Mouse (Mus musculus): ENCODE measurements around the gene Npnt. TPM values are rescaled to one million over a fixed set of nuclear protein-coding genes. Genes with fewer than 3 reads are reported as not detected.
A peak's percentile ranks its signal among the peaks of the same experiment; 100 is the strongest.

The Npnt gene
- total RNA-seq, 1 experiment from 2014 or later, result 0.40 TPM

DNA sequence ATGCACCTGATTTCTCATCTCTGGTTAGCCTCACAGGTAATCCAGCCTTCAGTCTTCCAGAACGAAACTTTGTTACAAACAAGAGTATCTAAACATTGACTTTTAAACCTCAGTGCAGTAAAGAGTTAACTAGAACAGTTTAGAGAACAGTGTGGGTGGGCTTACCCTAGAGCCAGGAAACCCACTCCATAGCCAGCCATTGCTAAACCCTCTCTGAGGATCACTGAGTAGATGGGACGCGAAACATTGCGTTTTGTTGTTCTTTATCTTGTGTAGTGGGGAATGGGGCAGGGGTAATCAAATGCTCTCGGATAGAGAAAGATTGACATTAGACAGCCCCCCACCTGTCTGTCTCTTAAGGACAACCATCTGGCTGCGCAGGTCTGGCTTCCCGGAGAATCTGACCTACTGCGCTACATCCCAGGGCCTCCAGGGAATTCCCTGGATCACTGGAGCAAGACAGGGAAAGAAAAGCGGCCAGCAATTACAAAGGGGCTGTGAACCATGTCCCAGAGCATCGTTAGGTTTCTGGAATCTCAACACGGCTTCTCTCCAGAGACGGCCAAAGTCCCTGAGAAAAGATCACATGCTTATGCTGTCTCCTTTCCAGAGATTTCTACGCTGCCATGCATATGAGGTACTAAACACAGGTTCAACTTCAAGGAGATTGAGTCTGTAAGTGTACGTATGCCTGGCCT, 73.9 kb downstream of the Npnt start:
- no peak for ATAC-seq (replicated peaks in 1 of 2; ENCODE audit: insufficient read depth in 1 of 2, low FRiP score in 2 of 2, low TSS enrichment in 1 of 2, low read depth in 1 of 2, poor library complexity in 2 of 2, severe bottlenecking in 2 of 2)

- no peak for ATAC-seq (replicated peaks in 1 of 2; ENCODE audit: insufficient read depth in 1 of 2, low FRiP score in 2 of 2, low TSS enrichment in 1 of 2, low read depth in 1 of 2, poor library complexity in 2 of 2, severe bottlenecking in 2 of 2)
Observed at GRCm38 (mm10) chr3:132873251-132873650, 76.8 kb downstream of the Npnt start.

GRCm38 (mm10) chr3:132871318-132871904, 78.7 kb downstream of the Npnt start:
- peak; percentile 79 to 83 for ATAC-seq (replicated peaks in 1 of 2; ENCODE audit: insufficient read depth in 1 of 2, low FRiP score in 2 of 2, low TSS enrichment in 1 of 2, low read depth in 1 of 2, poor library complexity in 2 of 2, severe bottlenecking in 2 of 2)

- no peak for ATAC-seq (replicated peaks in 1 of 2; ENCODE audit: insufficient read depth in 1 of 2, low FRiP score in 2 of 2, low TSS enrichment in 1 of 2, low read depth in 1 of 2, poor library complexity in 2 of 2, severe bottlenecking in 2 of 2)
Observed at GRCm38 (mm10) chr3:132870079-132870478, 80.0 kb downstream of the Npnt start.

DNA sequence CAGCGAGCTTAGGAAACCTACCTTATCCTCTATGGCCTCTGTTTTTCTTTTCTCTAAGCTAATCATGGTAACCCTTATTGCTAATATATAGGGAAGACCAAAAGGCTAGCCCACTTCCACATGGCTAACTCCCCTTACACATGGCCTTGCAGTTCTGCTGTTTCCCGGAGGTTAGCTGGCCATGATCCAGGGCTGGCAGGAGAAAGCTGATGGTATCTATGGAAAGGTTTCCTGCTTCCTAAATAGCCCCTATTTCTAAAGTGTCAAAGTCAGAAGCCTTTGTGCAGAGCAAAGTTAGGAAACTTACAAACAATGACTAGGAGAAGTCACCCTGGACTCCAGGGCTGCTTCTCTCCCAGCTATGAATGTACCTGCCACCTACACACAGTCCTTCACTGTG, 81.3 kb downstream of the Npnt start:
- ATAC-seq (replicated peaks in 1 of 2; ENCODE audit: insufficient read depth in 1 of 2, low FRiP score in 2 of 2, low TSS enrichment in 1 of 2, low read depth in 1 of 2, poor library complexity in 2 of 2, severe bottlenecking in 2 of 2), result no peak

DNA sequence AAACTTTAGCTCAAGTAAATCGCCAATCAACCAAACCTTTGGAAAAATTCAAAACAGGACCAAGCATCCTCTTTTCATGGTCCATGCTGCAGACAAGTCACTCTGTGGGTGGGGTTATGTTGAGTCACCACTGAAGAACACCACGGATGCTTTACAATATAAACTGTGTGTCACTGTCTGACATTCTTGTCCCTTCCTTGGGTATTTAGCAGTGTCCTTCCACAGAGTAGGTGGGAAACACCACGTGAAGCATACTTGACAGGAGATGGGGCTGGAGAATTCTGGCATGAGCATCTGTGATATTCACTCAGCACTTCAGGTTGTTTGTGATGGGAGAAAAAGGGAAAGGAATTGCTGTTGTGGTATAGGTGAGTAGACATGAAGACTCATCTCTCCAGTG, 83.1 kb downstream of the Npnt start:
- ATAC-seq (replicated peaks in 1 of 2; ENCODE audit: insufficient read depth in 1 of 2, low FRiP score in 2 of 2, low TSS enrichment in 1 of 2, low read depth in 1 of 2, poor library complexity in 2 of 2, severe bottlenecking in 2 of 2), result no peak

GRCm38 (mm10) chr3:132865596-132865995, 84.5 kb downstream of the Npnt start:
- ATAC-seq (replicated peaks in 1 of 2; ENCODE audit: insufficient read depth in 1 of 2, low FRiP score in 2 of 2, low TSS enrichment in 1 of 2, low read depth in 1 of 2, poor library complexity in 2 of 2, severe bottlenecking in 2 of 2), result no peak

- peak in 1 of 2 experiments; percentile 24; a peak in 1 of 4 replicates for ATAC-seq (replicated peaks in 1 of 2; ENCODE audit: insufficient read depth in 1 of 2, low FRiP score in 2 of 2, low TSS enrichment in 1 of 2, low read depth in 1 of 2, poor library complexity in 2 of 2, severe bottlenecking in 2 of 2)
Observed at GRCm38 (mm10) chr3:132864986-132865385, 85.1 kb downstream of the Npnt start.

DNA sequence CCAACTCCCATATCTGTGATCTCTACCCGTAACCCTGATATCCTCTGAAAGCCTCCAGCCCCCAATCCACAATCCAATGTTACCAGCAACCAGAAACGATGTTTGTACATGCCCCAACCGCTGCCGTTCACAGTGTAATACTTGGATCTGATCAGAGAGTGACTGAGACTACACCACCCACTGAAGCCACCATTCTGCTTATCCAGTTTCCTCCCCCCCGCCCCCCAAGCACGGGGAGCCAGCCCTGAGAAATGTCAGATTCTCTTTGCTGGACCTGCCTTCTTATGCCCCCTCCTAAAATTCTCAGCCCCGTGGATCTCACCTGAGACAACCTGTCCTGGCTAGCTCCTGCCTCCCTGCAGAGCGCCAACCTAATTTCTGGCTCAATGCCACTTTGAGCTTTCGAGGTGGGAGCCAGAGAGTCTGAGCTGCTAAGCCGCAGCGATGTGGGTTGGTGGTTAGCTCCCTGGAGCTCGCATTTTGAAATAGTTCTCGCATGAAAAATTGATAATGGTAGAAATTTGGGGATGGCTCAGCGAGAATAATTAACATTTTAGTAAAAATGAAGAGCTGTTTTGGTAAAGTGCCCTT, 85.7 kb downstream of the Npnt start:
- no peak for ATAC-seq (replicated peaks in 1 of 2; ENCODE audit: insufficient read depth in 1 of 2, low FRiP score in 2 of 2, low TSS enrichment in 1 of 2, low read depth in 1 of 2, poor library complexity in 2 of 2, severe bottlenecking in 2 of 2)

- ATAC-seq (replicated peaks in 1 of 2; ENCODE audit: insufficient read depth in 1 of 2, low FRiP score in 2 of 2, low TSS enrichment in 1 of 2, low read depth in 1 of 2, poor library complexity in 2 of 2, severe bottlenecking in 2 of 2), result no peak; a peak in 1 of 4 replicates
Observed at GRCm38 (mm10) chr3:132863843-132864242, 86.2 kb downstream of the Npnt start.

GRCm38 (mm10) chr3:132860796-132861195, 89.3 kb downstream of the Npnt start:
- ATAC-seq (replicated peaks in 1 of 2; ENCODE audit: insufficient read depth in 1 of 2, low FRiP score in 2 of 2, low TSS enrichment in 1 of 2, low read depth in 1 of 2, poor library complexity in 2 of 2, severe bottlenecking in 2 of 2), result no peak

GRCm38 (mm10) chr3:132859573-132859972, 90.5 kb downstream of the Npnt start:
- no peak for ATAC-seq (replicated peaks in 1 of 2; ENCODE audit: insufficient read depth in 1 of 2, low FRiP score in 2 of 2, low TSS enrichment in 1 of 2, low read depth in 1 of 2, poor library complexity in 2 of 2, severe bottlenecking in 2 of 2)

- ATAC-seq (replicated peaks in 1 of 2; ENCODE audit: insufficient read depth in 1 of 2, low FRiP score in 2 of 2, low TSS enrichment in 1 of 2, low read depth in 1 of 2, poor library complexity in 2 of 2, severe bottlenecking in 2 of 2), result peak; percentile 27 to 40
Observed at GRCm38 (mm10) chr3:132858849-132859248, 91.2 kb downstream of the Npnt start.

DNA sequence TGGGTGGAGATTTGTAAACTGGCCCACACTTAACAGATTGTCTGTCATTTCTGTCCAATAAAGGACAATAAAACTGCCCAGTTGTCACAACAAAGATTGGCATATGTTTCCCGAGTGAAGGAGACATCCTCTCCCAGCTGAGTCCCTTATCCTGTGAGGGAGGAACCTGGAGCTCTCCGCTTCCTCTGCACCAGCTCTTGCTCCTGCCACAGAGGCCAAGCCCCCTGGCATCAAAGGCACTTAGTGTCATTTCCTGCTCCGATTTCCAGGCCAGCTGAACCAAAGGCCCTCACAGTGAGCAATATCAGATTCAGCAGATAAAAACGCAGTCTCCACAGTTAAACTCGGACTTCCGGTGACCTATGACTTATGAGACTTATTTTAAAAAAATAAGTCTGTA, 93.4 kb downstream of the Npnt start:
- ATAC-seq (replicated peaks in 1 of 2; ENCODE audit: insufficient read depth in 1 of 2, low FRiP score in 2 of 2, low TSS enrichment in 1 of 2, low read depth in 1 of 2, poor library complexity in 2 of 2, severe bottlenecking in 2 of 2), result peak in 1 of 2 experiments; percentile 33; a peak in 1 of 4 replicates

DNA sequence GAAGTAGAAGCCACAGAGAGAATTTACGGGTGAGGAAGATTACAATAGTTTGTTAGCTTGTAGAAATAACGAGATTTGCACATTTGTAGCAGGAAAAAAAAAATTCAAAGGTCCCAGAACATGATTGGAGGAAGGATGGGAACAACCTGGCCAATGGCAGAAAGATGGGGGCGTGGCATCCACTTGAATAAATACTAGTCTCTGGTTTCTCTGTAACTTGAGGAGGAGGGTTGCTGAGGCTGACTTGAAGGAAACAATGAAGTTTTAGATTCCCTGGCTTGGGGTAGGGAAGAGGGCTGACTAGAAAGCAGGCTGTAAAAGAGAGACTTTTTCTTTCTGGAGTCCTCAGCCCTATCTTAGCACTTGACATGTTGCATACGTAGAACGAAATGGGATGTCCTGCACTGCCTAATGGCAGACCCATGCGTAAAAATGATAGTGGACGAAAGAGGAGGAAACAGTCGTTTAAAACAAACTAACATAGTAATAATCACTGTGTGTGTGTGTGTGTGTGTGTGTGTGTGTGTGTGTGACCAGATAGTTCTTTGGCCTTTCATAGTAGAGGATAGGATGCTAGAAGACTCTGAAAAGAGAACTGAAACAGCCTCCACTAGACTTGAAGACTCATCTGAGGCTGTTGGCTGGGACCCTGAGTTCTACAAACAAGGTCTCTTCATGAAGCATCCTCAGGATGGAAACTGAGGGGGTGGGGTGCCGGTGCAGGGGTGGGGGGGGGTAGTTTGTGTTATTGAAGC, 94.5 kb downstream of the Npnt start:
- no peak for ATAC-seq (replicated peaks in 1 of 2; ENCODE audit: insufficient read depth in 1 of 2, low FRiP score in 2 of 2, low TSS enrichment in 1 of 2, low read depth in 1 of 2, poor library complexity in 2 of 2, severe bottlenecking in 2 of 2)

- no peak for ATAC-seq (replicated peaks in 1 of 2; ENCODE audit: insufficient read depth in 1 of 2, low FRiP score in 2 of 2, low TSS enrichment in 1 of 2, low read depth in 1 of 2, poor library complexity in 2 of 2, severe bottlenecking in 2 of 2)
Observed at GRCm38 (mm10) chr3:132854271-132854670, 95.8 kb downstream of the Npnt start.

- ATAC-seq (replicated peaks in 1 of 2; ENCODE audit: insufficient read depth in 1 of 2, low FRiP score in 2 of 2, low TSS enrichment in 1 of 2, low read depth in 1 of 2, poor library complexity in 2 of 2, severe bottlenecking in 2 of 2), result no peak
Observed at GRCm38 (mm10) chr3:132851841-132852728, 98.0 kb downstream of the Npnt start.

Data from hematopoietic stem cell, adult 5-6 weeks (primary cell).